Mouse (Mus musculus): Measurements from ENCODE around the gene Ndufa3. TPM values are rescaled to one million over a fixed set of nuclear protein-coding genes. Genes with fewer than 3 reads are reported as not detected.
"Not testable (repeated sequence)": the region's sequence is repeated elsewhere in the genome, so short reads cannot be mapped to it uniquely, and the experiment has no call there.

The Ndufa3 gene
- total RNA-seq, 1 experiment = 236 TPM

DNA sequence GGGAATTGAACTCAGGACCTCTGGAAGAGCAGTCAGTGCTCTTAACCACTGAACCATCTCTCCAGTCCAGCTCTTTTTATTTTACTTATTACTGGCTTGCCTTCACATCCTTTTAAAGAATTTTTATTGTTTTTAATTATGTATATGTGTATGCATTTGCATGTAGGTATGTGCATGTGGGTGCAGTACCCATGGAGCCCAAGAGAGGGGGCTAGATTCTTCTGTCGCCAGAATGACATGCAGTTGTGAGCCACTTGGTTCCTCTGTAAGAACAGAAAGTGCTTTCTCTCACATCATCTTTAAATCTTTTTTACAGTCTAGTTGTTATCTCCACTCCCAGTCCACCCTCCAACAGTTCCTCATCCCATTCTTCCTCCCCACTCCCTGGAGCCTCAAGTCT lies 25.6 kb upstream of the Ndufa3 start:
- H3K36me3 ChIP-seq (ENCODE audit: control insufficient read depth, insufficient read depth, low read length, poor library complexity, severe bottlenecking) = no peaks in the 10 kb centered on the region
- no peak overlapping the region for H3K9ac ChIP-seq (ENCODE audit: insufficient read depth, low read depth, low read length, poor library complexity, severe bottlenecking)
- no peak overlapping the region for H3K4me3 ChIP-seq (ENCODE audit: insufficient read depth in 1 of 2, low read depth in 1 of 2, low read length in 2 of 2, poor library complexity in 1 of 2, severe bottlenecking in 1 of 2)
- in situ Hi-C loops (cut with MboI; ENCODE audit: low sequenced_read_pairs in 2 of 2, unreplicated experiment in 2 of 2) = no loop called here
- no peak for DNase-seq (ENCODE audit: low read depth, low spot score)
- TF ChIP-seq CHD2 (IDR thresholded peaks at IDR 0.05; ENCODE audit: low read depth, low read length) (no peak), ZC3H11A (IDR thresholded peaks at IDR 0.05; ENCODE audit: borderline replicate concordance, low read depth, low read length) (no peak), HCFC1 (IDR thresholded peaks at IDR 0.05; ENCODE audit: borderline replicate concordance, insufficient read depth, low read length) (no peak), ZNF384 (IDR thresholded peaks at IDR 0.05; ENCODE audit: low read depth, low read length) (no peak), MAFK (IDR thresholded peaks at IDR 0.05; ENCODE audit: insufficient read depth, low read depth, low read length) (no peak)
- no peaks in the 10 kb centered on the region for H3K9me3 ChIP-seq (ENCODE audit: control insufficient read depth, insufficient read depth, low read depth, low read length)
- peaks cover 5 to 9% of the 10 kb centered on the region in 2 experiments for H3K4me1 ChIP-seq (ENCODE audit: control insufficient read depth in 2 of 2, insufficient read depth in 2 of 2, low read length in 2 of 2, poor library complexity in 1 of 2)
- H3K27ac ChIP-seq (ENCODE audit: insufficient read depth, low read depth, low read length, poor library complexity, severe bottlenecking) = no peak overlapping the region

- Histone ChIP-seq H3K4me1 (ENCODE audit: control insufficient read depth in 2 of 2, insufficient read depth in 2 of 2, low read length in 2 of 2, poor library complexity in 1 of 2) (no peaks in the 10 kb centered on the region), H3K27ac (ENCODE audit: insufficient read depth, low read depth, low read length, poor library complexity, severe bottlenecking) (no peak overlapping the region)
- TF ChIP-seq ZNF384 (IDR thresholded peaks at IDR 0.05; ENCODE audit: low read depth, low read length) (no peak), HCFC1 (IDR thresholded peaks at IDR 0.05; ENCODE audit: borderline replicate concordance, insufficient read depth, low read length) (no peak), MAFK (IDR thresholded peaks at IDR 0.05; ENCODE audit: insufficient read depth, low read depth, low read length) (no peak), CHD2 (IDR thresholded peaks at IDR 0.05; ENCODE audit: low read depth, low read length) (no peak), ZC3H11A (IDR thresholded peaks at IDR 0.05; ENCODE audit: borderline replicate concordance, low read depth, low read length) (no peak)
Measured at GRCm38 (mm10) chr7:3593855-3594254, 23.3 kb upstream of the Ndufa3 start.

DNA sequence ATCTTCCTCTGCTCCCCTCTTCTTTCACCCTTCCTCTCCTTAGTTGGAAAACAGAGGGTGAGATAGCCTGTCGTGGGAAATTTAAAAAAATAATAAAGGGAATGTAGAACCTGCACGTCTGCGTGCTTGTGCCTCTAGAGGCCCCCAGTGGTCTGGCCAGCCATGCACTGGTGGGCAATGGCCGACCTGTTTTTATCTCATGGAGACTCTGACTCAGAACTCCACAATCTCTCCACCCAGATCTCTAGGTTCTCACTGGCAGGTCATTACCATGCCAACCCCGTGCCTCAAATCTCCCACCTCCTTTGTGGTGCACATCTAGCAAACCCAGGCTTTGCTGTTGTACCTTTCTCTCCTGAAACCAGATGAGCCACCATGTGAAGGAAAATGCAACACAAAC lies 22.5 kb upstream of the Ndufa3 start:
- in situ Hi-C loops (cut with MboI; ENCODE audit: low sequenced_read_pairs in 2 of 2, unreplicated experiment in 2 of 2) = no loop called here
- Histone ChIP-seq H3K9me3 (ENCODE audit: control insufficient read depth, insufficient read depth, low read depth, low read length) (no peaks in the 10 kb centered on the region), H3K4me3 (ENCODE audit: insufficient read depth in 1 of 2, low read depth in 1 of 2, low read length in 2 of 2, poor library complexity in 1 of 2, severe bottlenecking in 1 of 2) (peak overlapping the region; percentile 63 to 66), H3K9ac (ENCODE audit: insufficient read depth, low read depth, low read length, poor library complexity, severe bottlenecking) (peak overlapping the region; percentile 73), H3K27ac (ENCODE audit: insufficient read depth, low read depth, low read length, poor library complexity, severe bottlenecking) (peak overlapping the region; percentile 54; the same call in 1 of the 2 replicates), H3K4me1 (ENCODE audit: control insufficient read depth in 2 of 2, insufficient read depth in 2 of 2, low read length in 2 of 2, poor library complexity in 1 of 2) (no peaks in the 10 kb centered on the region), H3K36me3 (ENCODE audit: control insufficient read depth, insufficient read depth, low read length, poor library complexity, severe bottlenecking) (no peaks in the 10 kb centered on the region)
- no peak for DNase-seq (ENCODE audit: low read depth, low spot score)
- TF ChIP-seq HCFC1 (IDR thresholded peaks at IDR 0.05; ENCODE audit: borderline replicate concordance, insufficient read depth, low read length) (no peak), CHD2 (IDR thresholded peaks at IDR 0.05; ENCODE audit: low read depth, low read length) (no peak), ZC3H11A (IDR thresholded peaks at IDR 0.05; ENCODE audit: borderline replicate concordance, low read depth, low read length) (no peak), MAFK (IDR thresholded peaks at IDR 0.05; ENCODE audit: insufficient read depth, low read depth, low read length) (no peak), ZNF384 (IDR thresholded peaks at IDR 0.05; ENCODE audit: low read depth, low read length) (no peak)

More at GRCm38 (mm10) chr7:3593855-3594254, 23.3 kb upstream of the Ndufa3 start:
- H3K4me3 ChIP-seq (ENCODE audit: insufficient read depth in 1 of 2, low read depth in 1 of 2, low read length in 2 of 2, poor library complexity in 1 of 2, severe bottlenecking in 1 of 2) = no peak overlapping the region
- no peak overlapping the region for H3K9ac ChIP-seq (ENCODE audit: insufficient read depth, low read depth, low read length, poor library complexity, severe bottlenecking)
- H3K9me3 ChIP-seq (ENCODE audit: control insufficient read depth, insufficient read depth, low read depth, low read length) = no peaks in the 10 kb centered on the region
- no peak for DNase-seq (ENCODE audit: low read depth, low spot score)
- H3K36me3 ChIP-seq (ENCODE audit: control insufficient read depth, insufficient read depth, low read length, poor library complexity, severe bottlenecking) = no peaks in the 10 kb centered on the region
- in situ Hi-C loops (cut with MboI; ENCODE audit: low sequenced_read_pairs in 2 of 2, unreplicated experiment in 2 of 2) = no loop called here

DNA sequence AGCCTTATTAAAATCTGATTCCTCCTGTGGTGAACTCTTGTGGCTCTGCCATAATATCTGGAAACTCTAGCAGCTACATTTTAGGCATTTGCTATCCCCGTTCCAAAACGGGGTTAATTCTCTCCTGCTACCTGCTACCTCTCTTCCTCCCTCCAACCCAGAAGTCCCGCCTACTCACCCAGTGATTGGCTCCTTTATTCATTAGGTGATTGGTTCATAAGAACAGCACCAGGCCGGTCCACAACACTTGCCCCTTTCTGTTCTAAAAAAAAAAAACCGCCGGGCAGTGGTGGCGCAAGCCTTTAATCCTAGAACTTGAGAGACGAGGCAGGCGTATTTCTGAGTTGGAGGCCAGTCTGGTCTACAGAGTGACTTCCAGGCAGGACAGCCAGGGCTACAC lies 22.0 kb upstream of the Ndufa3 start:
- peak overlapping the region; percentile 73; the same call in 1 of the 2 replicates for H3K9ac ChIP-seq (ENCODE audit: insufficient read depth, low read depth, low read length, poor library complexity, severe bottlenecking)

GRCm38 (mm10) chr7:3597755-3598154 lies 19.4 kb upstream of the Ndufa3 start:
- H3K4me3 ChIP-seq (ENCODE audit: insufficient read depth in 1 of 2, low read depth in 1 of 2, low read length in 2 of 2, poor library complexity in 1 of 2, severe bottlenecking in 1 of 2); H3K9ac ChIP-seq (ENCODE audit: insufficient read depth, low read depth, low read length, poor library complexity, severe bottlenecking); H3K4me1 ChIP-seq (ENCODE audit: control insufficient read depth in 2 of 2, insufficient read depth in 2 of 2, low read length in 2 of 2, poor library complexity in 1 of 2); H3K36me3 ChIP-seq (ENCODE audit: control insufficient read depth, insufficient read depth, low read length, poor library complexity, severe bottlenecking); H3K9me3 ChIP-seq (ENCODE audit: control insufficient read depth, insufficient read depth, low read depth, low read length); DNase-seq (ENCODE audit: low read depth, low spot score); in situ Hi-C loops (cut with MboI; ENCODE audit: low sequenced_read_pairs in 2 of 2, unreplicated experiment in 2 of 2); H3K27ac ChIP-seq (ENCODE audit: insufficient read depth, low read depth, low read length, poor library complexity, severe bottlenecking): not testable (repeated sequence)

More for the DNA sequence above, 22.0 kb upstream of the Ndufa3 start:
- TF ChIP-seq CHD2 (IDR thresholded peaks at IDR 0.05; ENCODE audit: low read depth, low read length) = no peak
- peak; percentile 94 for TF ChIP-seq ZNF384 (IDR thresholded peaks at IDR 0.05; ENCODE audit: low read depth, low read length)
- DNase-seq (ENCODE audit: low read depth, low spot score) = peak; percentile 59
- H3K9me3 ChIP-seq (ENCODE audit: control insufficient read depth, insufficient read depth, low read depth, low read length) = no peaks in the 10 kb centered on the region
- H3K27ac ChIP-seq (ENCODE audit: insufficient read depth, low read depth, low read length, poor library complexity, severe bottlenecking) = no peak overlapping the region; the same call in 1 of the 2 replicates
- peak overlapping the region; percentile 63 to 66 for H3K4me3 ChIP-seq (ENCODE audit: insufficient read depth in 1 of 2, low read depth in 1 of 2, low read length in 2 of 2, poor library complexity in 1 of 2, severe bottlenecking in 1 of 2)
- H3K36me3 ChIP-seq (ENCODE audit: control insufficient read depth, insufficient read depth, low read length, poor library complexity, severe bottlenecking) = no peaks in the 10 kb centered on the region
- in situ Hi-C loops (cut with MboI; ENCODE audit: low sequenced_read_pairs in 2 of 2, unreplicated experiment in 2 of 2) = no loop called here
- H3K4me1 ChIP-seq (ENCODE audit: control insufficient read depth in 2 of 2, insufficient read depth in 2 of 2, low read length in 2 of 2, poor library complexity in 1 of 2) = no peaks in the 10 kb centered on the region
